Mouse (Mus musculus) layer of hippocampus, adult 9-10 months (tissue): ENCODE measurements around the gene Ankrd11.

Source experiments
- DNase-seq: peaks from one replicate; pipeline ENCODE4 v3.0.0; 2022; ENCODE audit warnings: low spot score

The Ankrd11 gene

DNA sequence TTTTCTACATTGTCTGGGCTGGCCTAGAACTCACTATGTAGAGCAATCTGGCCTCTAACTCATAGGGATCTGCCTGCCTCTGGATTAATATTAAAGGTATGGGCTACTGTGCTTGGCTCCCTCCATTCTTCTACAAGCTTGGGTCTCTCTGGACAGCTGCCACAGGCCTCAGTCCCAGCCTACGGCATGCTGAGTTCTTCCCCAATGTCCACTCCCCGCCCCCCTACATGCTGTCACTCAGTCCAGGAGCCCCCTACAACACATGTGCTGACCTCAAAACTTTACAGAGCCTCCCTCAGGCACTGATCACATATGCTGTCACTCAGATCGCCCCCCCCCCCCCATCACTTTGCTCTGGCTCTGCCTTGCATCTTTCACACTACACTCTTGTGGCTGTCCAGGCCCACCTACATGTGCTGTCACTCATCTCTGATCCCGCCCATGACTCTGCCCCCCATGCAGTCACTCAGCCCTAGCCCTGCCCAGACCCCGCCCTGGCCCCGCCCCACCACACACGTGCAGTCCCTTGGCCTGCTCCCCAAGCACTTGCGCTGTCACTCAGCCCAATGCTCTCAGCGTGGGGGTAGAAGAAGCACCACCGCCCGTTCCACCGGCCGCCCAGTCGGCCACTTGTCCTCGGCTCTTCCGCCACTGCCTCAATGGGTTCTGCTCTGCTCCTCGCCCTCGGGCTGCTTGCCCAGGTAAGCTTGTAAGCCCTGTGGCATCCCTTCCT lies 194.1 kb downstream of the Ankrd11 start, which contains the start of gene Cdh15:
Cdh15 (plus strand) TSS at position 138 of the 733 bp plus-strand sequence.
- DNase-seq, result no peak

GRCm38 (mm10) chr8:122845662-122846061 lies 196.4 kb downstream of the Ankrd11 start:
- DNase-seq, result no peak

DNA sequence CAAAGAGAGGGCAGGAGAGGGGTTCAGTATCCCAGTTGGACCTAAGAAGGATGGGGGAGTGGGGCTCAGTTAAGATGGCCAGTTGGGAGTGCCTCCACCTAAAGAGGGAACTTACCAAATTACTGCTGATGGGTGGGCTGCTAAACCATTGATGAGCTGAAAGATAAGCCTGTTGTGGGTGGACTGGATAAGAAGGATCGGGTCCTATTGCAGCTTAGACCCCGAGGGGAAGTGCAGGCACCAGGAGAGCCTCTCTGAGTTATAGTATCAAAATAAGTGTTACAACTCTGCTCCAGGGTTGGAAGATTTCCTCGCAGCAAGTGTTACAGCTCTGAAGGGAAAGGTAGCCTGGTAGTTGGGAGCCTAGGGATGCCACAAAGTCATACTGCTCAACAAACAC lies 197.9 kb downstream of the Ankrd11 start:
- no peak for DNase-seq

- no peak for DNase-seq
Measured at GRCm38 (mm10) chr8:122836696-122837095, 205.4 kb downstream of the Ankrd11 start.

- DNase-seq, result no peak
Measured at GRCm38 (mm10) chr8:122836199-122836598, 205.9 kb downstream of the Ankrd11 start.

DNA sequence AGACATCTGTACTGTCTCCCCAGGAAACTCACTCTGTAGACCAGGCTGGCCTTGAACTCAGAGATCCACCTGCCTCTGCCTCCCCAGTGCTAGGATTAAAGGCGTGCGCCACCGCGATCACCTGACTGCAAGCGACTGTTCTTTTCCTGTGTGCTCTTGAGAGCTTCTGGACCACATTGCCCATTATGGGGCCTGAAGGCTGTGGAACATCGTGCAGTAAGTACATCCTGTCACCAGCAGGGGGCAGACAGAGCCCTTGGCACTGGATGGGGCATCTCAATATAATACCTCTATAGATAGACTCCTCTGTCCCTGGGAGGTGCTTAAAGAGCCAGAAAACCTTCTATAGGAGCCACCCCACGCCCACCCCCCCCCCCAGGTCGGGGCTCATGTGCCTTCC lies 207.1 kb downstream of the Ankrd11 start:
- peak; percentile 69 for DNase-seq

- no peak for DNase-seq
Measured at GRCm38 (mm10) chr8:122834416-122834815, 207.7 kb downstream of the Ankrd11 start.
